Mouse (Mus musculus): ENCODE data around the gene Rasgef1b.

Gene Rasgef1b

DNA sequence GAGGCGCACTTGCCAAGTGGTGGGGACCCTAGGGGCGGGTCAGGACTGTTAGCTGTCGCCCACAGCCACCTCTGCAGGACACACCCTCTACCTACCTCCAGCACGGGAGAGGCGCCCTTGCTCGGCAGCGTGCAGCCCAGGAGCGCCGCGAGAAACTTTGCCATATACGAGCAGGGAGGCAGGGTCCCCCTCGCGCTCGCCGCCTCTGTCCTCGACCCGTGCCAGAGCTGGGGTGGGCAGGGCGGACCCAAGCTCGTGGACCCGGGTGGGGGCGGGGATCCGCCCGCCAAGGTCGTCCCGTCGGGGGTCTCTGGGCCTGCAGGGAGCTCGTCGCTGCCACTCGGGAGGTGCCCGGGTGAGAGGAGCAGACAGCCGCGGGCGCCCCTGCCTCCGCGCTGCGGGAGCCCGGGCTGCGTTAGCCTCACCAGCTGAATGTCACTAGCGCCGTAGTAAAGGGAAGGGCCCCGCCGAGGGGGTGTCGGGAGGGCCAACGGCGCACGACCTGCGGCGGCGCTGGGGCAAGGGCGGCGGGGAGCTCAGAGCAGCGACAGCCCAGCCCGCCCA, at the start of gene Rasgef1b:
Rasgef1b (minus strand) TSS at position 417 of the 564 bp plus-strand sequence.
- no peak for DNase-seq (ENCODE audit: low read depth)

DNA sequence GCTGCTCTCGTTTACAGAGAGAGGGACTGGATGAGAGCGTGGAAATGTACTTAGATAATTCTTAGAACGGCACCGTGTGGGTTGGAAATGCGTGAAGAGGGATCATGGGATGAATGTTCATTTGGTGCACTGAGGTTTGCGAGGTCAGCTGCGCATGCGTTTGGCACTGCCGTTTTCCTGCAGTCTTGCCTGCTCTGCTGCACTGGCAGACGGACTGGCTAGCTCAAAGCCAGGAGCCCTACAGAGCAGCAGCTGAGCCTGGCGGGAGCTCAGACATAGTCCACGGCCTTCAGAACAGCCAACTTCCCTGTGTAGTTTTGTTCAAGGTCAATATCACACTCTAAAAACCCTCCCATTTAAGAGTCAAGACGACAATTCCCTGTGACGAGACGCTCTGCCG, 46.5 kb upstream of the Rasgef1b start:
- DNase-seq (ENCODE audit: low read depth), result no peak

DNA sequence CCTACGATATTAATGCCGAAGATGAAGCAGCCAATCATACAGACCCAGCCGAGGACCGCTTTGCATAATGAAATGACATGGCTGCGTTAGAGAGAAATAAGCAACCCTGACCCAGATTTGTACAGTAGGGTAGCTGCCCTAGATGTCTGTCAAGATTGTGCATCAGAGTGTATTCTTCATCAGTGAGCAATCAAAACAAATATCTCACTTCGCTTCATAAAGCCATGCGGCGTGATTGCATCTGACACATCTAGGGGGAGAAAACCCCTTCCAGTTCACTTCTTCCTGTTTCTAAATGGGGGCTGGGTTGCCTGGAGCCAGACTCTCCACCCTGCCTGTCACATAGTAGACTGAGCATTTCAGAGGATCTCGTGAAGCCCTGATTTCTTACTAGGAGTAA, 44.4 kb upstream of the Rasgef1b start:
- no peak for DNase-seq (ENCODE audit: low read depth)

DNA sequence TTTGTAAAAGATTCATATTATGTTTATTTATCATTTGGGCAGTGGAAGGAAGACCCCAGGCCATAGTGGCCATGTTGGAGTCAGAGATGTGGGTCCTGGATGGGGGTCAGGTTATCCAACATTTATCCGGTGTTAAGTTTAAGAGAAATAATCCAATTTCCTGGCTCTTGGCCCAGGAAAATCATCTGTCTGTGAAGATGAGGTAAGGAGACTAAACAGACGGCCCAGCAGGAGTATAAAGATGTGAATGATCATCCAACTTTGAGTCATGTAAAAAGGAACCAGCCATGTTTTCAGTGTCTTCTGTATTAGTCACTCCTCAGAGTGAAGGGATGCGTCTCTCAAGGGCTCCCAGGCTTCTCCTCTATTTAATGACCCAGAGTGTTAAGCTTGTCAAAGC, 35.4 kb upstream of the Rasgef1b start:
- DNase-seq (ENCODE audit: low read depth), result no peak

DNA sequence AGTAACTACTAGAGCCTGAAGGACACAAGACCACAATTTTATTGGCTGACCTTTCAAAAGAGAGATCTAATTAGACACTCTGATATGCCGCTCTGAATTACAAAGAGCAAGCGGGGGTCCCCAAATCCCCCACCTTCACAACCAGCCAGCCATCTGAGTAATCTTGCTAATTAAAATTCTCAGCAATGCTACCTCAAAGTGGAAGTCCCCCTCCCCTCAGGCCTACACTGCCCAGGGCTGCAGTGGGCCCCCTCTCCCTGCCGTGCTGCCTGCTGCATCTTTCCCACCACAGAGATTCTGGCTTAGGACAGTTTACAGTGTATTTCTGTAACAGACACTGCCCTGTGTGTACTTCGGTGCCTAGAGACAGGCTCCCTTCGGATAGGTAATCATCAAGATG, 30.0 kb upstream of the Rasgef1b start:
- no peak for DNase-seq (ENCODE audit: low read depth)

DNA sequence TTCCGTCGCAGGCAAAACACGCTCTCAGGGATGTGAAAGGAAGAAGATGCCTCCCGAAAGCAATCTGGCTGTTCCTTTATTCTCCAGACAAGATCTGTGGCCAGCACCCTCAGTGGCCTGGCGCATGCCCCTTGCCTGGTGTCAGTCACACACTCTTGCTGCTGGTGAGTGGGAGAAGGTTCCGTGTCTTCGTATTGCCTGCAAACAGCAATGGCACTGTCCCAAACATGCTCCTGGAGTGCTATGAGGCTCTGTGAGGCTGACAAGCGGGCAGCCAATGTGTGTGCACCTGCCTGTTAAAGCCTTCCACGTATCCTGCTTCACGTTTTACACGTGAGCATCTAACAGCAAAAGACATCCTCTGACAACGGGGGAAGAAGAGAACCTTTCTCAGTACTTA, 25.0 kb upstream of the Rasgef1b start:
- DNase-seq (ENCODE audit: low read depth), result no peak

DNA sequence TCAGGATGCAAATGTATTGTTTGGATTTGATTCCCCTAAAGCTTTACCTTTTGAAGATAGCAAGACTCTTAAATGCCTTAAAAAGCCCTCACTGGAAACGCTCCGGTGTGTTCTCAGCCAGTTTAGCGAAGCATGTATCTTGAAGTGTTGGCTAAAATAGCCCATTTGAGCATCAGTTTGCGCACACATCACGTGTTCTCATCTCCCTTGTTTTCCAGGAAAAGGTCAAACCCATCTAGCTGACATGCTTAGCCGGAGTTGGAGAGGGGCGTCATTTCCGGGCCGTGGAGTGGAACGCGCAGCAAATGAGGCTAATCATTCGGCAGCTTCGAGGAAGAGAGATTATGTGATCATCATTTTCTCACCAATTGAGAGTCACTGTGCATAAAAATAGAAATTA, 24.5 kb upstream of the Rasgef1b start:
- no peak for DNase-seq (ENCODE audit: low read depth)

DNA sequence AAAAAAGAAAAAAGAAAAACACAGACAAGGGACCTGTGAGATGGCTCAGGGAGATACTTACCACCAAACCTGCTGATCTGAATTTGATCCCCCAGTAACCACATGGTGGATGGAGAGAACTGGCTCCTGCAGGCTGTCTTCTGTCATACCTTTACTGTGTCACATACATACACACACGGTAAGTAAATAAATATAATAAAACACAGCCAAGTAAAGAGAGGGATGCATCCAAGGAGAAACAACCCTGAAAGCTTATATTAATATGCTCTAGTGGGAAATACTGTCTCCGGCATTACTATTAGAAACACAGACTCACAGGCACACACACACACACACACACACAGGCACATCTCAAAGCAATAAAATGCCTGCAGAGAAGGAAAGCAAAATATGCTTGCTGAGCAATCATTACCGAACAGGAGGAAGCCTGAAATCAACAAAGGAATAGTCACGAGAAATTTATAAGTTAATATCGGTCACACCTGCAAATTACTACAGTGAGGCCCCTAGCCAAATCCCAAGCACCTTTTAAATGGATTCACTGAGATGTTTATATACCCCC, 23.9 kb upstream of the Rasgef1b start:
- no peak for DNase-seq (ENCODE audit: low read depth)

DNA sequence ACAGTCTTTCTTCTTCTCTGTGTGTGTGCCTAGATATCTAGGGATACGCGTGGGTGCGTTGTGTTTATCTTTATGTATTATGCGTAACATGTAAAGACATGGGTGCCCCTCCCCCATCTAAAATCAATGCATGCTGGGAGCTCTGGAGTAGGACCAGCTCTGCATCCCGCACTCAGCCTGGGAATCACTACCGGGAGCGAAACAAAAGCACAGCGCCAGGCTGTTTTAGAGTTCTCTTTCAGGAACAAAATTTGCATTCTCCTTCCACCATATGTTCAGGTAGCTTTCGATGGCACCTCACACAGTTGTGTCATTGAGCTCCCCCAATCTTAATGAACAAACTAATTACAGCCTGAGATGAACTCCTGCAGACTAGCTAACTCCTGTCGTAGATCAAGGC, 19.6 kb upstream of the Rasgef1b start:
- DNase-seq (ENCODE audit: low read depth), result no peak

DNA sequence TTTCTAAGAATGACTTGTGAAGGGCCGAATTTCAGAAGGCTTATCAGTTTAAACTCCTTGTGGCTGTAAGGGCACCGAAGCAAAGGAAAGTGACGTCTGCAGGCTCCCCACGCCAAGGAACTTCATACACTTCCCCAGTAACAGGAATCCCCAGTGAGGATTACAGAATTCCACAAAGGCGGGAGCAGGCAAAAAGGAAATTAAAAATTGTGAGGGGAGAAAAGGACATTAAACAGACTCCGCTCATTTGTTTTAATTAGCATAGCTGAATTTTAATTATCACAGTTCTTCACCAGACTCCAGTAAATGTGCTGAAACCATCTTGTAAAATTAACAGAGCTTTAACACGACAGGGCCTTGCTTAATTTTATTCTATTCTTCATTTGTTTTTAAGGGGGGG, 17.2 kb upstream of the Rasgef1b start:
- no peak for DNase-seq (ENCODE audit: low read depth)

DNA sequence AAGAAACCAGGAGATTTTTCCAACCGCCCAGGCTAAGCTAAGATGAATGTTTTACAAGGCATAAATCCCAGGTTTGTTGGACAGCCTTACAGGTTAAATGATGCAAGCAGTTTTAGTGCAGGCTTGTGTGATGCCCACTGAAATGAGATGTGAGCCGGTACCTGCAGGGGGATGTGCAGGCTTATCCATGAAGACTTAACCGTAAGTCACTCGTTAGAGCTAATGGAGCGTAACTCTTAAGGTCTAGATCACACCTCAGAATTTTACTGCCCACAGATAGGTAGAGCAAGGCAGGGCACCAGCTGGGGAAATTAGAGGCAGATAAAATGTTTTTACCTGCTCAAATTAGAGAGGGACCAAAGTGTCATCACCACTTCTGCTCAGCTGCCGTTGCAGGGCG, 14.0 kb upstream of the Rasgef1b start:
- DNase-seq (ENCODE audit: low read depth), result no peak

DNA sequence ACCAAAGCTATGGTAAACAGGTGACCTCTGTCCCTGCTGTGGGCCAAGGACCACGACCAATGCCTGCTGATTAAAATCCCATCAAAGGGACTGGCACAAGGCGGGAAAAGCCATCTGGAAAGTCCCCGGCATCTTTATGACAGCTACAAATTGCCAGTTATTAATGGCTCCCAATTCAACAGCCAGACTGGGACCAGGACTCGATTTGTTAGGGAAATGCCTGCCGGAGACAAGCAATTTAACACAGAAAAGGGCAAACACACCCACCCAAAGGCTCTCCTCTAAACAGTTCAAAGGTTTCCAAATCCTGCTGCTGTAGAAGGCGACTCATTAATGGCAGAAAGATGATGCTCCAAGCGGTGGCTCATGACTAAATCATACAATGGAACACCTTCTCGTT, 13.2 kb upstream of the Rasgef1b start:
- DNase-seq (ENCODE audit: low read depth), result no peak

DNA sequence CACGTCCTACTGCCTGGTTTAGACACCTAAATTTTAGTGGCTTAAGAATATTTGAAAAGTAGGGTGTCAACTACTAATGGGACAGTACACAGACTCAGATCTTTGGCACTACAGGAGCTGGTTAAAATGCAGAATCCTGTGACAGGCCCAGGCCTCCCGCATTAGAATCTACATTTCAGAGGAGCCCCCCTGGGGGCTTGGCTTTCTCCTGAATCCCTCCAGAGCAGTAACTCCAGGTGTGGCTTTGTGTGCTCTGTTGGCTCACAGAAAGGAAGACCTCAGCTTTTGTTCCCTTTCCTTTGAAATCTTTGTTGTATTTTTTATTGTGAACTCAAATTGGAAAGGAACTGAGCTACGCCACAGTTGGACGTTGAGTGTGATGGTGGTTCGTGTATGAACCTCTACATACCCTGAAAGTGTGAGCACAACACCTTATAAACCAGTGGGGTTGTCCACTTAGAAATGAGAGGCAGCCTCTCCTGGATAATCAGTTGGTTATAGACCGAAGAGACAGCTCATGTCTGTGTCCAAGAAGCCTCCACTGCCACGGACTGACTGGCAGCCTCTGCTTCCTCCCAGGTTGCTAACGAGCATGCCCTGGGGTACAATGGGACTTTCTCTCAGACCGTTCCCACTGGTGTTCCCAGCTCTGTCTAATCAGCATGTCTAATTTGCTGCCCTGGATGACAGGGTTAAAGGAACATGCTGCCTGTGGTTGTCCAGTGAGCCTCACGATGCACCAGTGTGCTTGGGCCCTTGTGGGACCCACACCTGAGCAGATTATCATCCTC, 9.3 kb upstream of the Rasgef1b start:
- DNase-seq (ENCODE audit: low read depth), result no peak

DNA sequence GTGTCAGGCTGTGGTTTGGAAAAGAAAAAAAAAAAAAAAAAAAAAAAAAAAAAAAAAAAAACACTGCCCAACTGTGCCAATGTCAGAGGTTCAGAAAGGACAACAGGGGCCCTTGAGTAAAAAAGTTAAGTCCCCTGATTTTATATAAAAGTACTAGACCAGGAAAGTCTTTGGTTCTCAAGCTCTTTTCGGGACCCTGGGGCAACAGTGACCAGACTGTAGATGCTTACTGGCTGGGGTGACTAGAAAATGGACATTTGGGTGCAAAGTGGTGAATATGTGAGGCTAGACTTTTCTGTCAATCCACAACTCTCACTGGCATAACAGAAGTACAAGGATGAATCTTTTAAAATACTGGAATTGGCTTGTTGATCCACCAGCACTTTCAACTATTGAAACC, 1.1 kb upstream of the Rasgef1b start:
- DNase-seq (ENCODE audit: low read depth), result no peak

DNA sequence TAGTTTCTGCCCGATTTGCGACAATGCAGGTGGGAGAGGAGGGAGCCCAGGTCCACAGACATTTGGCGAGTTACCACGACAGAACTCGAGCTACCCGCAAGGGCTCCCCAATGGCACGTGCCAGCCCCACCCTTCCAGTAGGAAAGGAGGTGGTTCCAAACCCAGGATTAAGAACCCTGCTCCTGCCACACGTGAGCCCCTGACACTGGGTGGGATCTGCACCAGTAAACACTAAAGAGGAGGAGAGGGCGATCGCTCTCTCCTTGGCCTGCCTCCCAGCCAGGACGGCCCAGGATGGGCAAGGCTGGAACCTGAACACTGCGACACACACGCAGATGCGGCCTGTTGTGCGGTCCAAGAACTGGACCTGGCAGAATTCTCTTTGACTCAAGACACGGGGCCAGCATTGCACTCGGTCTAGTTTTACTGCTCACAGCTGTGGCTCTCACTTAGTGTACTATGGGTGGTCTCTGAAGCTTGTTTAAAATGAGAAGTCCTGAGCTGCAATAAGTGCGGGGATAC, 557 bp upstream of the Rasgef1b start:
- DNase-seq (ENCODE audit: low read depth), result no peak

DNA sequence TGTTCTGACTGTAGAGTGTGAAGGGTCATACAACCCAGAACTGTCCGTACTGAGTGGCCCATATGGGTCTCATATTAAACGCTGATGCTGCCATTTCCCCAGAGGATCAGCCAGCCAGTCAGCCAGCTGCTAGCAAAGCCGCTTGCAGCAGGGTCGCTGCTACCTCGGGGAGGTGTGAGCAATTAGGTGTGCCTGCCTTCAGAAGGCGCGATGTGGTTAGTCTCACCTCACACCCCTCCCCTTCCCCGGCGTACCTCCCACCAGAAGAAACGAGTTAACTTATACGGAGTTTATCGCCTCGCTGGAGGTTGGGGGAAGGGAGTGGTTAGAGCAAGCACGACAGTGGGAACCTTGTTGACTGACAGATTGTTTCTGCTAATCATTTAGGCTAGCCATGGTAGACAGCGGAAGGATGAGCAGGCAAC, 826 bp downstream of the Rasgef1b start:
- DNase-seq (ENCODE audit: low read depth), result no peak

DNA sequence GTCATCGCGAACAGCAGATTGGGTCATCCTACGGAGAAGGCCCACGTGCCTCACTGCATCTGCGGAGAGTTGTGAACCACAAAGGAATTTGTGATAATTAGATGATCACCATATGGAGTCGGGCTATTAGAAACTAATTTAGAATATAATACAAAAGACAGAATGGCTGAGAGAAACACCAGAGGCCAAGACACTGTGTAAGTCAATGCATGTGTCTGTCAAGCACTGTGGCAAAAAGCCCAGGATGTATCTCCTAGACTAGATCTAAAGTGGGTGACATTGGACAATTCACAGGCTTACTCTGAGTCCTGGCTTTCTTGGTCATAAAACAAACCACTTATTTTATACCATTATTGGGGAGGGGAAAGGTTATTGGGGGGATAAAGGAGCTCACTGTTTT, 4.9 kb downstream of the Rasgef1b start:
- DNase-seq (ENCODE audit: low read depth), result no peak

DNA sequence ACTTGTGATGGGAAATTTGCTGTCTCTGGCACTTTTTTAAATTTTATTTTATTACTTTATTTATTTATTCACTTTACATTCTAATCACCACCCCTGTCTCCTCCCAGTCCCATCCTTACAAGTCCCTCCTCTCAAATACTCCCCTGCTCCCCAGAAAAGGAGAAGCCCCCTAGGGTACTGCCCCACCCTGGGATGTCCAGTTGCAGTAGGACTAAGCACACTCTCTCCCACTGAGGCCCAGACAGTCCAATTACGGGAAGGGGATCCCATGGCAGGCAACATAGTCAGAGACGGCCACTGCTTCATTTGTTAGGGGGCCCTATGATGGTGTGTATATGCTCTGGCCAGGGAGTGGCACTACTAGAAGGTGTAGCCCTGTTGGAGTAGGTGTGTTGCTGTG, 6.6 kb downstream of the Rasgef1b start:
- DNase-seq (ENCODE audit: low read depth), result no peak

DNA sequence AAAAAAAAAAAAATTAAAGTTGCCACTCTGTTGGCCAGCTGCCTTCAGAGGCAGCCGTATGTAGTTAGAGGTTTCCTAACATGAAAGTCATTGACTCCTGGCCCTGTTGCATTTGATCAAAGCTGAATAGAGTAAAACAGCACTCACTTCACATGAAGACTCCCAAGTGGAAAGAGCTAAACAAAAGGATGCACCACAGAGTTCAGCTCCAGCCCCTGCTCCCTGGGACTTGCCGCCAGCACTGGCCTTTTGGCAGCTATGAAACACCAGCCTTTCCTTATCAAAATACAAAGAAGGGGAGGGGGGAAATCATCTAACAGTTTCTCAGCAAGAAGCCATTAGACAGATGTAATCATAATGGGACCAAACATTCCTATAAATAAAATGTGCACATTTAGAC, 8.3 kb downstream of the Rasgef1b start:
- DNase-seq (ENCODE audit: low read depth), result no peak

DNA sequence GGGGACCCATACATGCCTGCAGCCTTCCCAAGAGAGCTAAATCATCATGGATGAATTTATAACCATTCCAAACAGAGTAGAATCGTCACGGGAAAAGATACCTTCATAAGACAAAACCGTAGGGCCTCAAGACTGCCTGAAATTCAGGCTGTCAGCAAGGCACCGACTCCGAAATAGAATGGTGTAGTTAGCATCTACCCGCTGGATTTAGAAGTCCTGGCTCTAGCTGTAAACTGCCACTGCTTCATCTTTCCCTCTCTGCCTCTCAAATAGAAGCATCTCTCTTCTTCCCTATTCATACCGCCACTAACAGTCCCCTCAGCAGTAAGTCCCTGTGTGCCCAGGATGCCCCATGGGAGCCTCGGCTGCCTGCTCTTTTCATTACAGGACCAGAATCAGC, 10.9 kb downstream of the Rasgef1b start:
- DNase-seq (ENCODE audit: low read depth), result no peak

DNA sequence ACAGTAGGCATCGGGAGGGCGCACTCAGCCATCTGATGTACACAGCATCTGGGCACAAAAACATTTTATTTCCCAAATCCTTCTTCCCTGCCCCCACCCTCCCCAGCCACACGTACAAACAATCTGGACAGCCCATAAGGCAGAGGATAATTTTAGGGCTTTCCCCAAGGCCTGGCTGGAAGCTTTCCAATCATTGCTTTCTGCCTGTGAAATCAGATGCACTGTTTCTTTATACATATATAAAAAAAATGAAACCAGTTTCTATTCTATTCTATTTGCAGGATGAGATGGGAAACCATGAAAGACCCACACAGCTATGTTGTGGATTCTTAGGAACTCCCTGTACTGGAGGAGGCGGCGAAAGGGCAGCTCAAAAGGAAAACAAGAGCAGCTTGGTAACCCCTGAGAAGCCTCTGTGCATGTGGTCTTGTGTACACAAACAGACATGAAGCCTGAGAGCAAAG, 13.6 kb downstream of the Rasgef1b start:
- no peak for DNase-seq (ENCODE audit: low read depth)

DNA sequence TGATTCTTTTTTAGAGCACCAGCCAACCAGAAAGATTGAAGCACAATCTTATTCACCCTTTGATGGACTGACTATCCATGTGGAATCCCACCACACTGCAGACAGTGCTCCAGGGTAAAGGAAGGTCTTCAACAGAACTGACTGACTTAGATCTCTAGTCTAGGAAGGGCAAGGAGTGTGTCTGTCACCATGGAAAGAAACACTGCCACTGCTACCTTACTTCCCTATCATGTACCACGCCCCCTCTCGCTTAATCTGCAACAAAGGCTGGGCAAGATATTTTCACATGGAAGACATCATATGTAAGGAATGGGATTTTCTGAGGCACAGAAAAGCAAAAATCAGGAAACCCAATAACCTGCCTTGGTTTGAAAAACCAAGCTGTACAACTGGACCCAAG, 16.9 kb downstream of the Rasgef1b start:
- no peak for DNase-seq (ENCODE audit: low read depth)

DNA sequence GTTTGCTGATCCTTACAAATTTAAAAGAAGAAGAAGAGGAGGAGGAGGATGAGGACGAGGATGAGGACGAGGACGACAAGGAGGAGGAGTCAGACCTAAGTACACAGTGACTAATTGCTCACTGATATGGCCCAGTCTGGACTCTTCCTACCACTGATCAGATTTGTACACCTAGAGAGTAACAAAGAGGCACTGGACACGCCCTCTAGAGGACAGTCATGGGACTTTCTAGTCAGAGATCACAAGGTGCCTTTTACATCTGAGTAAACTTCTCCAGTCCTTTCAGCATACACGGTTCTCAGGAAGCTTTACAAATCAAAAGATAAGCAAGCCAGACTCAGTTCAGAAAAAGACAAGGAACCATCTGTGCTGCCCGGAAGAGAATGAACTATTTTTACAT, 20.2 kb downstream of the Rasgef1b start:
- DNase-seq (ENCODE audit: low read depth), result no peak

Measured in fibroblast of lung, adult 2 months (primary cell).